Mouse (Mus musculus): ENCODE measurements around the gene Ciapin1. TPM values are rescaled to one million over a fixed set of nuclear protein-coding genes. Genes with fewer than 3 reads are reported as not detected.
A peak's percentile ranks its signal among the peaks of the same experiment; 100 is the strongest.
"Not testable (repeated sequence)": the region's sequence is repeated elsewhere in the genome, so short reads cannot be mapped to it uniquely, and the experiment has no call there.

Gene Ciapin1
- polyA plus RNA-seq, 1 experiment from 2014 or later, result 202 TPM

- H3K9ac ChIP-seq, result peak overlapping the region; percentile 82
- no peak for ATAC-seq (ENCODE audit: low FRiP score)
- H3K4me3 ChIP-seq, result peak overlapping the region; percentile 61
- H3K4me2 ChIP-seq, result peak overlapping the region; percentile 86
- H3K4me1 ChIP-seq (replicated peaks), result peaks cover 68% of the 10 kb centered on the region
- no peaks in the 10 kb centered on the region for H3K9me3 ChIP-seq
- H3K27ac ChIP-seq, result peak overlapping the region; percentile 81
- H3K36me3 ChIP-seq, result peaks cover 31% of the 10 kb centered on the region
- WGBS, result 10% methylated on average over 4 of the region's 4 CpGs
- H3K27me3 ChIP-seq, result peaks cover 17% of the 10 kb centered on the region
Measured at GRCm38 (mm10) chr8:94870003-94870402, 31.8 kb upstream of the Ciapin1 start.

- WGBS, result 46% methylated on average over 7 of the region's 7 CpGs
- no peak for ATAC-seq (ENCODE audit: low FRiP score)
- Histone ChIP-seq H3K4me3 (peak overlapping the region; percentile 61), H3K4me2 (peak overlapping the region; percentile 86), H3K4me1 (replicated peaks) (peaks cover 59% of the 10 kb centered on the region), H3K9ac (peak overlapping the region; percentile 82), H3K27me3 (peaks cover 8% of the 10 kb centered on the region), H3K36me3 (peaks cover 39% of the 10 kb centered on the region), H3K27ac (no peak overlapping the region), H3K9me3 (no peaks in the 10 kb centered on the region)
Measured at GRCm38 (mm10) chr8:94869146-94869545, 31.0 kb upstream of the Ciapin1 start.

GRCm38 (mm10) chr8:94866921-94867320 is 28.8 kb upstream of the Ciapin1 start:
- no peaks in the 10 kb centered on the region for H3K27me3 ChIP-seq
- H3K4me1 ChIP-seq (replicated peaks), result peaks cover 50% of the 10 kb centered on the region
- no peaks in the 10 kb centered on the region for H3K9me3 ChIP-seq
- no peak for ATAC-seq (ENCODE audit: low FRiP score)
- H3K27ac ChIP-seq, result no peak overlapping the region
- no peak overlapping the region for H3K4me3 ChIP-seq
- peaks cover 60% of the 10 kb centered on the region for H3K36me3 ChIP-seq
- no peak overlapping the region for H3K9ac ChIP-seq
- H3K4me2 ChIP-seq, result no peak overlapping the region
- 92% methylated on average over 9 of the region's 9 CpGs for WGBS

DNA sequence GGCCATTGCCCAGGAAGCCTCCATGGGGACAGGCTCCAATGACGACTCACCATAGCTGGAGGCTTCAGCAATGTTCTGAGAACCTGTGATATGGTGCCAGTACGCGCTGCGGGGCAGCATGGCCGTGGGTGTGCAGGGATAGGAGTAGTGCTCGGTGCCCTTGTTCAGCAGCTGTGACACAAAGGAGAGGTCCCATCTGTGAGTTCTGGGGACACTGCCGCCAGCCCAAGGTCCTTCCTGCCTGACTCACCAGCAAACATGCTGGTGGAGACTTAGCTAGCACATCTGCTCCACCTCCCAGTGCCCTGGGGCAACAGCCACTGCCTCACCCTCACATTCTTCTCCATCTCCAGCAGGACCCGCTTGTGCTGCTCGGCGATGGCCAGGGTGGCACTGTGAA is 27.1 kb upstream of the Ciapin1 start:
- H3K27ac ChIP-seq, result peak overlapping the region; percentile 30; the same call in 1 of the 2 replicates
- WGBS, result 81% methylated on average over 10 of the region's 10 CpGs
- H3K36me3 ChIP-seq, result peaks cover 70% of the 10 kb centered on the region

DNA sequence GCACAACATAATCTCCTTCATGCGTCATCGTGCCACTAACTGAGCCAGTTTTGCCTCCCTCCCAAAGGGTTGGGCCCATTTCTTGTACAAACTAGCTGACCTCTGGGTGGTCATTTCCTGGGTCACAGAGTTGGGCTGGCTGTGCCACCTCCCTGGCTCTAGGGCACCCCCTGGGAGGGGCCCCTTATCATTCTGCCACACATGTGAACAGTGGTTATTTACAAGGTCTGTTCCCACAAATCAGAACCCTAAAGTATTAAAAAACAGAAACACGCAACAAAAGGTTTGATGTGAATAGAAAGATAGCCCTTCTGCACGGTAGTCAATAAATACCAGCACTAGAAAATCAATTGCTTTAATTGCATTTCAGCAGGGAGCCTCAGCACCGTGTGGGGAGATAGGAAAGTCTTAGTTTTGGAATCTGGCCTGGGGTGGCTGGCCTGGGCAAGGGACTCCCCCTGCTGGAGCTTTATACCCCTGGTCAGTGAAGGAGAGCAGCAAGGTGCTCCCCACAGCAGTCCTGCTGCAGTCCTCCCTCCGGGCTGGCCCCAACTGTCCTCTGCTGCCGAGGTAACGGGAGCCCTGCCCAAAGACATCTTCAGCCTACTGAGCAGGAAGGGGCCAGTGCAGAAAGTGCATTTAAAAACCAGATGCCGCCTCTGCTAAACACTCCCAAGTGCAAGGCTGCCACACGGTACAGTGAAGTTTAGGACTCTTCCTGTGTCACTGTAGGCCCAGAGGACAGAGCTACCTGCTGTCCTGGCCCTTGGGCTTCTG is 25.9 kb upstream of the Ciapin1 start:
- Histone ChIP-seq H3K4me2 (no peak overlapping the region), H3K27ac (no peak overlapping the region), H3K9me3 (no peaks in the 10 kb centered on the region), H3K4me1 (replicated peaks) (peaks cover 28% of the 10 kb centered on the region), H3K4me3 (no peak overlapping the region), H3K9ac (no peak overlapping the region), H3K27me3 (no peaks in the 10 kb centered on the region), H3K36me3 (peaks cover 74% of the 10 kb centered on the region)
- 77% methylated on average over 10 of the region's 10 CpGs for WGBS
- ATAC-seq (ENCODE audit: low FRiP score), result no peak

More for the DNA sequence above, 27.1 kb upstream of the Ciapin1 start:
- ATAC-seq (ENCODE audit: low FRiP score), result no peak
- peaks cover 34% of the 10 kb centered on the region for H3K4me1 ChIP-seq (replicated peaks)
- no peak overlapping the region for H3K4me2 ChIP-seq
- H3K9me3 ChIP-seq, result no peaks in the 10 kb centered on the region
- no peaks in the 10 kb centered on the region for H3K27me3 ChIP-seq
- H3K9ac ChIP-seq, result no peak overlapping the region
- no peak overlapping the region for H3K4me3 ChIP-seq

GRCm38 (mm10) chr8:94862487-94863220 is 24.5 kb upstream of the Ciapin1 start:
- no peak overlapping the region for H3K9ac ChIP-seq
- peaks cover 70% of the 10 kb centered on the region for H3K36me3 ChIP-seq
- 89% methylated on average over 12 of the region's 12 CpGs for WGBS
- H3K4me1 ChIP-seq (replicated peaks), result peaks cover 27% of the 10 kb centered on the region
- no peaks in the 10 kb centered on the region for H3K27me3 ChIP-seq
- no peak overlapping the region for H3K4me3 ChIP-seq
- H3K27ac ChIP-seq, result no peak overlapping the region
- ATAC-seq (ENCODE audit: low FRiP score), result no peak
- no peaks in the 10 kb centered on the region for H3K9me3 ChIP-seq
- H3K4me2 ChIP-seq, result no peak overlapping the region

DNA sequence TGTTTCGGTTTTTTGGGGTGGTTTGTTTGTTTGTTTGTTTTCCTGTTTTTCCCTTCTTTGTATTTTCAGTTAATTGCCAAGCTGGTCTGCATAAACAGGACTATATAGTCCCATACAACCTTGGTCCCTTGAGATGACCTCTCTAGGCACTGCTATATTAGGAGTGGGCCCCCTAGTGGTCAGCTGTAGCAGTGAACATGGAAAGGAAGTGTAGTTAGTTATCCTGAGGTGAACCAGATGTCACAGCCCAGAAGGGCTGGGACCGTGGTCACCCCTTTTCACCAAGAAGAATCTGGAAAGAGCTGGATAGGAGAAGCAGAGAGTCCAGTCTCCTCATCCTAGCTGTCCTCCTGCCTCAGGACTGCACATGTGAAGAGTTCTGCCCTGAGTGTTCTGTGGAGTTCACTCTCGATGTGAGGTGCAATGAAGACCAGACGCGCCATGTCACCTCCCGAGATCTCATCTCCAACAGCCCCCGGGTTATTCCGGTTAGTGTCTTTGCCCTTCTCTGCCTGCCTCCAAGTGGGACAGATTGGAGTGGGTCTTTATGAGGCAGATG is 23.3 kb upstream of the Ciapin1 start:
- Histone ChIP-seq H3K27me3 (no peaks in the 10 kb centered on the region), H3K9ac (no peak overlapping the region), H3K27ac (no peak overlapping the region), H3K4me3 (no peak overlapping the region), H3K9me3 (no peaks in the 10 kb centered on the region), H3K36me3 (peaks cover 58% of the 10 kb centered on the region), H3K4me2 (no peak overlapping the region), H3K4me1 (replicated peaks) (peaks cover 22% of the 10 kb centered on the region)
- ATAC-seq (ENCODE audit: low FRiP score), result no peak
- WGBS, result 82% methylated on average over 8 of the region's 8 CpGs

DNA sequence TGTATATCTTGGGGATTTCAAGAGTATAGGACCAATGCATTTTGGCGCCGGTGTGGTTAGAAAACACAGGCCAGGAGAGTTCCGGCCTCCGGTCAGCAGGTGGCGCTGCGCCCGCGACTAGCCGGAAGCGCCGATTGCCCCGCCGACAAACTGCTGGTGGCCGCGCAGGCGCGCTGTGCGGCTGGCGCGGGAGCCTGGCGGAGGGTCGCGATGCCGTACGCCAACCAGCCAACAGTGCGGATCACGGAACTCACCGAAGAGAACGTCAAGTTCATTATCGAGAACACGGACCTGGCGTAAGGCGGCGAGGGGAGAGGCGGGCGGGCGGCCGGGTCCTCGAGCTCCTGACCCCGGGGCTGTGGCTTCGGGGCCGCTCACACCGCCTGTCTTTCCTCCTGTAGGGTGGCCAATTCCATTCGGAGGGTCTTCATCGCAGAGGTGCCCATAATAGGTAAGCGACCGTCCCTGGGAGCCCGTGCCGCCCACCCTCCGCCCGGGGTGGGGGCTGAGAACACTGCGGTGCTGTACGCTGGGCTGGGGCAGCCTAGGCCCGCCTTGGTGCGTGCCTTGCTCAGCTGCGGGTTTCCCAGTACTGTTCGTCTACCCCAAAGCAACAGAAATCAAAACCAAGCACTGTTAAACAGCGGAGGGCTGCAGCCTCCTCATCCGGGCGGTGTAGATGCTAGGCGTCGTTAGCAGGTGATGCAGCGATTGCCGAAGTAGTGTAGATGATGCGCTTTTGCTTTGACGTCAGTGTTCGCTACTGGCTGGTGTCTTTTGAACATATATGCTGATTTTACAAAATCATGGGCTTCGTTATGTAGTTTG is 19.4 kb upstream of the Ciapin1 start, which contains the start of gene Polr2c:
Polr2c (plus strand) TSS at position 105 of the 828 bp plus-strand sequence.
- peaks cover 19% of the 10 kb centered on the region for H3K4me1 ChIP-seq (replicated peaks)
- ATAC-seq (ENCODE audit: low FRiP score), result peak; percentile 79
- peak within 1 kb of the TSS; percentile 98 for H3K9ac ChIP-seq
- H3K27me3 ChIP-seq, result no peaks in the 10 kb centered on the region
- H3K4me3 ChIP-seq, result peak within 1 kb of the TSS; percentile 98
- peaks cover 48% of the 10 kb centered on the region for H3K36me3 ChIP-seq
- peak within 1 kb of the TSS; percentile 77 for H3K4me2 ChIP-seq
- H3K9me3 ChIP-seq, result no peaks in the 10 kb centered on the region
- H3K27ac ChIP-seq, result peak within 1 kb of the TSS; percentile 87
- under 1% methylated on average over 68 of the region's 68 CpGs for WGBS

GRCm38 (mm10) chr8:94857011-94857345 is 18.8 kb upstream of the Ciapin1 start:
- Histone ChIP-seq H3K27ac (no peak overlapping the region), H3K27me3 (no peaks in the 10 kb centered on the region), H3K36me3 (peaks cover 49% of the 10 kb centered on the region), H3K9ac (no peak overlapping the region), H3K4me1 (replicated peaks) (peaks cover 19% of the 10 kb centered on the region), H3K4me2 (0 out of 2 replicates have a peak overlapping the region, but pooled peaks have one; percentile 18), H3K4me3 (0 out of 2 replicates have a peak overlapping the region, but pooled peaks have one; percentile 98), H3K9me3 (no peaks in the 10 kb centered on the region)
- ATAC-seq (ENCODE audit: low FRiP score), result peak; percentile 18; the same call in 1 of the 2 replicates
- WGBS, result 32% methylated on average over 5 of the region's 5 CpGs

- not testable (repeated sequence) for ATAC-seq (ENCODE audit: low FRiP score)
Measured at GRCm38 (mm10) chr8:94854761-94855160, 16.6 kb upstream of the Ciapin1 start.

GRCm38 (mm10) chr8:94850049-94850448 is 11.9 kb upstream of the Ciapin1 start:
- no peak for ATAC-seq (ENCODE audit: low FRiP score)
- H3K27me3 ChIP-seq, result no peaks in the 10 kb centered on the region
- H3K9ac ChIP-seq, result no peak overlapping the region
- WGBS, result 95% methylated on average over 5 of the region's 5 CpGs
- H3K4me3 ChIP-seq, result no peak overlapping the region
- H3K36me3 ChIP-seq, result peaks cover 97% of the 10 kb centered on the region
- no peaks in the 10 kb centered on the region for H3K9me3 ChIP-seq
- no peak overlapping the region for H3K27ac ChIP-seq
- no peaks in the 10 kb centered on the region for H3K4me1 ChIP-seq (replicated peaks)
- no peak overlapping the region for H3K4me2 ChIP-seq

More at GRCm38 (mm10) chr8:94854761-94855160, 16.6 kb upstream of the Ciapin1 start:
- H3K27ac ChIP-seq, H3K4me2 ChIP-seq, H3K9ac ChIP-seq, H3K27me3 ChIP-seq, H3K4me3 ChIP-seq, H3K9me3 ChIP-seq: not testable (repeated sequence)
- Histone ChIP-seq H3K36me3 (peaks cover 57% of the 10 kb centered on the region), H3K4me1 (replicated peaks) (peaks cover 19% of the 10 kb centered on the region)
- WGBS, result 93% methylated on average over 11 of the region's 11 CpGs

Measured in hindbrain, embryonic 13.5 days (tissue).